Mouse (Mus musculus) T-helper 2 cell (primary cell): ENCODE results near the gene Ubtd2.

Experiments used
- in situ Hi-C: fragments of 300-600 bp; cut with MboI, MseI; formaldehyde crosslinking; loops from one replicate; pipeline ENCODE4 v1.15.1; 2025; ENCODE audit warnings: high pct_unique_total_duplicates

Gene Ubtd2

DNA sequence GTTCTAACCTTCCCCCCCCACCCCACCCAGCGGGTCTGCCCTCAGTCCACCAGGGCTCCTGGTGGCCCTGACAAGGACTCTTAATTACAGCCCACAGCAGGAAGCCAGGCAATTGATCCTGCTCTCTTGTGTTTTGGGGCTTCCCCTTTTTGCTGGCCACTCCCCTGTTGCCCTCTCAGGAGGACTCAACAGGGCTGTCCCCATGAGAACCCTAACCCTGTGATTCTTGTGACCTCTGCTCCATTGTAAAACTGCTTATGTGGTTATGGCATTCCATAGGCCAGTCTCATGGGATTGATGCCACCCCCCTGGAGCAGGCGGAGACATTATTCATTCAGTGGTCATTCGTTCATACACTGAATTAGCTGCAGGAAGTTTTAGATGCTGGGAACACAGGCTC, 108.5 kb downstream of the Ubtd2 start:
- in situ Hi-C loops: no loop called here

DNA sequence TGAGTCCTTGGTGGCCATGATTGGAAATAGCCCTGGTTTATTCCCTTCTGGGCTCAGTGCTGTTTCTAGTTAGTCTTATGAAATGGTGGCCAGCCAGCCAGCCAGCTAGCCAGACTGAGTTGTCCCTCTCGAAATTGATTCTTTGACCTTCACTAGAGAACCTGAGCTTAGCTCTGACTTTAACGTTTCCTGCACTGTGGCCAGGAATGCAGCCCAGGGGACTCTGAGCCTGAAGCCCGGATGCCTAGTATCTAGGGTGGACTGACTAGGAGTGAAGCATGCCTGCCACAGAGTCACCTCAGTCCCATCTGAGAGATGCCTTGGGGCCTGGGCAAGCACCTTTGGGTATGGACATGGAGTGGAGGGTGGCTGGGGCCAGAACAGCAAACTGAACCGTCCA, 109.5 kb downstream of the Ubtd2 start:
- in situ Hi-C loops: no loop called here

DNA sequence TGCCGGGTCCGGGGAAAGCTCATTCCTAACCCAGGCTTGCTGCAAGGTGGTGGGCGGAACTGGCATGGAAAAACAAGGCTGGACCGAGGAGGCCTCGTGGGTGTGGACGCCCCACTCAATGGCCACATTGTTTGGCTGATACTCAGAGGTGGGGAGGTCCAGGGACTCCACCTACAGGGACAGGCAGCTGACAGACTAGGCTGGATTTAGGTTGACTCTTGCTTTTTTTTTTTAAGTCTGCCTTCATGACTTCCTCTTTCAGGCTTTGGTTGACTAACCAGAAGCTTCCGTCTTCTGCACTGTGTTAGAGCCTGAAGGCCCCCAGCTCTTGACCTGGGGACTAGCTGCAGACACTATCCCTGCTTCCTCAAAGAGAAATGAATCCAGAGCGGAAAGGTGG, 109.9 kb downstream of the Ubtd2 start:
- in situ Hi-C loops: no loop called here

DNA sequence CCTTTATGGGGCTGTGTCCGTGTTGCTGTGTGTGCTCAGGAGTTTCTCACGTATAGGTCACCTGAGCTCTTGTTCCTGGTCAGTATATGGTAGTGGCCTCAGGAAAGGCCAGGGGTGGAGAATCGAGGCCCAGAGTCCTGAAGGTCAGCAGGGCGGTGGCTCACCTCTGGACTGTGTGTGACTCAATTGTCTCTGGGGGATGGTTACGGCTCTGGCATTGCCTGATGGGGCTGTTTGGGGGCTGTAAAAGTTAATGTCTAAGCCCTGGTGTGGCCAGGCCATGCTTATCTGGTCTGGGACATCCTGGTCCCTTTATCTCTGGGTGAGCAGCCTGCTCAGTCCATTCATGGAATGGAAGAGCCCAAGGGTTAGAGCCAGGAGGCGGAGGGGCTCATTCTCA, 111.0 kb downstream of the Ubtd2 start:
- in situ Hi-C loops: no loop called here
